Mouse (Mus musculus) spleen, adult 2 months (tissue): ENCODE results near the gene Sft2d2.

ENCODE experiments used
- CTCF ChIP-seq: fragments of 200-500 bp; IDR thresholded peaks from 2 replicates; pipeline ENCODE4 v1.5.1; 2011; ENCODE audit warnings: mild to moderate bottlenecking, inconsistent platforms; ENCODE audit not compliant: insufficient read depth, insufficient read length, insufficient replicate concordance; ENCODE audit errors: extremely low read depth
- POLR2A ChIP-seq: fragments of 200-500 bp; IDR thresholded peaks from 2 replicates; pipeline ENCODE4 v1.6.1; 2011; ENCODE audit warnings: low read depth, low read length, inconsistent platforms

DNA sequence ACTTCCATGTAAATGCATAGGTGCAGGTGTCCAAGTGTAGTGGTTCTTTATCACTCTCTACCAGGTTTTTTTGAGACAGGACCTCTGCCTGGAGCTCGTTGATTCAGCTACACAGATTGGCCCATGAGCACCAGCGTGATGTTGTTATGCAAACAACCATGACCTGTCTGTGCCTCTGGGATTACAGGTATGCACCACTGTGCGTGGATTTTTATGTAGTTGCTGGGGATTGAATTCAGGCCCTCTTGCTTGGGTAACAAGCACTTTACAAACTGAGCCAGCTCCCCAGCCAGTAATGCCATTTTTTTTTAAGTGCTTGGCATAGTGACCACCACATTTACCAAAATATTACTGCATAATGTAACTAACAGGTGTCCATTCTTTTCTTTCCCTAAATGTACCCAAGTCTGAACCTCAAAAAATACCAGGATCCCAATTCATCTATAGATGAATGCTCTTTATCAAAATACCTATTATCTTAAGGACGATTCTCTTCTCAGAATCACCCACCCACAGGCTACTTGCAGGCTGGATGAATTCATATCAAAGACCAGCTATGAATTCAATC lies 7.3 kb upstream of the Sft2d2 start:
- TF ChIP-seq POLR2A = no peak
- TF ChIP-seq CTCF = no peak
